Mouse (Mus musculus) lung, embryonic 16.5 days (tissue): ENCODE measurements around the gene Reg4. TPM values are rescaled to one million over a fixed set of nuclear protein-coding genes. Genes with fewer than 3 reads are reported as not detected.

Experiments used
- ATAC-seq: fragments of 200-750 bp; cut with Nextera tagmentation; 2 replicates; pipeline ENCODE4 v1.8.0; 2017; ENCODE audit warnings: low read depth, mild to moderate bottlenecking, moderate library complexity
- H3K27ac ChIP-seq: fragments of 300-500 bp; sonication (generic); 2 replicates; pipeline ENCODE4 v1.5.1; 2014; ENCODE audit warnings: mild to moderate bottlenecking, control low read depth, low read length
- H3K27me3 ChIP-seq: fragments of 300-500 bp; sonication (generic); 2 replicates; pipeline ENCODE4 v1.6.1; 2014; ENCODE audit warnings: low read depth, low read length, mixed read lengths; ENCODE audit not compliant: control insufficient read depth, insufficient read depth
- H3K36me3 ChIP-seq: fragments of 300-500 bp; sonication (generic); 2 replicates; pipeline ENCODE4 v1.6.1; 2014; ENCODE audit warnings: low read length; ENCODE audit not compliant: control insufficient read depth, insufficient read depth
- H3K4me1 ChIP-seq: fragments of 300-500 bp; sonication (generic); replicated peaks from 2 replicates; pipeline ENCODE4 v1.6.1; 2014; ENCODE audit warnings: low read length, mixed read lengths; ENCODE audit not compliant: control insufficient read depth, insufficient read depth
- H3K4me2 ChIP-seq: fragments of 300-500 bp; sonication (generic); 2 replicates; pipeline ENCODE4 v1.6.1; 2014; ENCODE audit warnings: low read depth, low read length, control low read depth
- H3K4me3 ChIP-seq: fragments of 300-500 bp; sonication (generic); 2 replicates; pipeline ENCODE4 v1.5.1; 2014; ENCODE audit warnings: mild to moderate bottlenecking, low read length, control low read depth
- H3K9ac ChIP-seq: fragments of 300-500 bp; sonication (generic); 2 replicates; pipeline ENCODE4 v1.6.1; 2014; ENCODE audit warnings: low read length, control low read depth
- H3K9me3 ChIP-seq: fragments of 300-500 bp; sonication (generic); 2 replicates; pipeline ENCODE4 v1.6.1; 2016; ENCODE audit warnings: low read length; ENCODE audit not compliant: control insufficient read depth
- WGBS: fragments of 180-500 bp; shearing (Covaris S2); extraction: QIAGEN DNeasy Blood & Tissue Kit; methylation state at CpG from one replicate; pipeline ENCODE4 v1.1.7; 2014; 5-methylcytosine and 5-hydroxymethylcytosine counted together
- polyA plus RNA-seq: library from polyadenylated mRNA; unstranded; fragments of >200 nt; fragmentation: Nextera tagmentation; extraction: Ambion mirVana; gene quantifications from 2 replicates; pipeline ENCODE4 v1.2.1, GENCODE M21; 2015

Gene Reg4
- polyA plus RNA-seq, 1 experiment from 2014 or later = not detected

DNA sequence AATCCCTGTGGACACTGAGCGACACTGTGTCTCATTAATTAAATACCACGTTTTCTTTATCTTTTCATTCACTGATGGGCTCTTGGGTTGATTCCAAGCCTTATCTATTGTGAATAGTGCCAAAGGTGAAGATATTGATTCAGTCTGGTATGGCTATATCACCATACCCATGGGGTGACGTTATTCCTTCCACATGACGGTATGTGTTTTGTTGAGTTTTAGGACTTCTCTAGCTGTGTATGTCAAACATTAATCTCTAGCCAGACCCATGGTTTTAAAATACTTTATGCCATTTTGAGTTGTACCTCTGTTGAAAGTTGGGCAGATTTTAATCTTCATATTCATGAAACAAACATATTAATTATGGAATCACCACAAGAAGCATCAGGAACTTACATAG lies 12.8 kb upstream of the Reg4 start:
- H3K4me2 ChIP-seq = no peak overlapping the region
- WGBS = 74% methylated on average over 4 of the region's 4 CpGs
- H3K4me3 ChIP-seq = no peak overlapping the region
- H3K27me3 ChIP-seq = no peaks in the 10 kb centered on the region
- H3K9ac ChIP-seq = no peak overlapping the region
- H3K27ac ChIP-seq = no peak overlapping the region
- no peak for ATAC-seq
- no peaks in the 10 kb centered on the region for H3K36me3 ChIP-seq
- H3K9me3 ChIP-seq = no peaks in the 10 kb centered on the region
- H3K4me1 ChIP-seq = no peaks in the 10 kb centered on the region

DNA sequence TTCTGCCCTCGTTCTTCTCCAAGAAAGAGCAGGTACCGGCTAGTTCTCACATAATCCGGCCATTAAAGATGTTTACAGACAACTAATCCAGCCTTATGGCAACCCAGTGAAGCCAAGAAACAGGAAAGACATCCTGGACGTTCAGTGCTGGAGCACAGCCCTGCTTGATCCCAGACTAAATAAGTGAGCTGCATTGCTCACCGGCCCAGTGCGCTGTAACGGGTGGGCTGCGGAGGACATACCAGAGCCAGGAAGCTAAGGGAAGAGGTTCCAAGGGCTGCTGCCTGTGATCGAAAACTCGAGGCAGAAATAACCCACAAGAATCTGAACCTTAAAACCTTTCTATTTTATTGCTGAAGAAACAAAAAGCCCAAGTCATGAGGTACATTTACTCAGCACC lies 11.1 kb upstream of the Reg4 start:
- Histone ChIP-seq H3K27me3 (no peaks in the 10 kb centered on the region), H3K27ac (no peak overlapping the region), H3K4me2 (no peak overlapping the region), H3K36me3 (no peaks in the 10 kb centered on the region), H3K9me3 (no peaks in the 10 kb centered on the region), H3K4me1 (no peaks in the 10 kb centered on the region), H3K9ac (no peak overlapping the region), H3K4me3 (no peak overlapping the region)
- no peak for ATAC-seq
- WGBS = 49% methylated on average over 10 of the region's 10 CpGs

DNA sequence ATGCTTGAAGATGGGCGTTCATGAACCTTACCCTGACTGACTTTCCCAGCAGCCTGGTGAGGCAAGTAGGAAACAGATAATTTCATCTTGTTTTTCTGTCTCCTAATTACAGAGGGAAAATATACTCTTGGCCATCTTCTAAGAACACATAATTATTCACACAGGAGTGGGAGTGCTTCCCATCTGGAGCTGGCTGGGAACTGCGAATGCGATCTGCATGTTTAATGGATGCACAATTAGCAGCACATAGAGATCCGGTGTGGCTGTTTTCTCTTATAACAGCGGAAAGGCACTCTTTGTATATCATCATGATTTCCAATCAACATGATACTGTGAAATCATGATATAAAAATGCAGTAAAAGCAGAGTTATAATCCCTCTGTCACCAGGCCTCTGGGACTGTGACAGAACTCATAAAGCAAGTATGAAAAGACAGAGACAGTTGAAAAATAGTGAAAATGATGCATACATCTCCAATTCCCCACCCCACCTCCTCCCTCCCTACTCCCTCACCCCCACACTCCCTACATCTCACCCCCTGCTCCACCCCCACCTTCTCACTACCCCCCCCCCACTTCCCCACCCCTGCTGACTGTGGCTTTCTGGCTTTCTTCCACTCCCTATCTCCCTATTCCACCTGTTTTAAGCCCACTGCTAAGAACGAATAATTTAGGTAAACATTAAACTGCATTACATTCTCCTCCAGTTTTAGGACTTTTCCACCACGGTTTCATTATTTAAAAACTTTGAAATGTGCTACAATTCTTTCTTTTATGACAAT lies 10.5 kb upstream of the Reg4 start:
- no peaks in the 10 kb centered on the region for H3K36me3 ChIP-seq
- no peaks in the 10 kb centered on the region for H3K4me1 ChIP-seq
- no peak overlapping the region for H3K4me2 ChIP-seq
- 60% methylated on average over 7 of the region's 7 CpGs for WGBS
- H3K9ac ChIP-seq = no peak overlapping the region
- no peak overlapping the region for H3K27ac ChIP-seq
- no peak overlapping the region for H3K4me3 ChIP-seq
- ATAC-seq = no peak
- no peaks in the 10 kb centered on the region for H3K9me3 ChIP-seq
- H3K27me3 ChIP-seq = no peaks in the 10 kb centered on the region

DNA sequence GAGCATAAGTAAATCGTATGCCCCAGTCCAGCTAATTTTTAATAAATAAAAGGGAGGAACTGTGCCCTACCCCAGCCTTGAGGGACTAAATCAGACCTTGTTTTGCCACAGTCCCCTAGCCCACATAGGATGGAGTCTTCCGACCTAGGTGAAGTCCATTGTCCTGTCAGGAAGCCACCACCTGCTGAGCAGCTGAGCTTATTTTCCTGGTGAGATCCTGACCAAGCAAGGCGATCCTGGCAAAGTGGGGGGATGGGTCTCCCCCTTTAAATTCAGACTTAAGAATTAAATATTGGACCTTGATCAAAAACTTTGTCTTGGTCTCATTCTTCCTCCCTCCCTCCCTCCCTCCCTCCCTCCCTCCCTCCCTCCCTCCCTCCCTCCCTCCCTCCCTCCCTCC lies 5.7 kb upstream of the Reg4 start:
- Histone ChIP-seq H3K4me1 (no peaks in the 10 kb centered on the region), H3K4me3 (no peak overlapping the region), H3K9ac (no peak overlapping the region), H3K36me3 (no peaks in the 10 kb centered on the region), H3K4me2 (no peak overlapping the region), H3K27me3 (no peaks in the 10 kb centered on the region), H3K27ac (no peak overlapping the region), H3K9me3 (no peaks in the 10 kb centered on the region)
- WGBS = 68% methylated on average over 3 of the region's 3 CpGs
- ATAC-seq = no peak

DNA sequence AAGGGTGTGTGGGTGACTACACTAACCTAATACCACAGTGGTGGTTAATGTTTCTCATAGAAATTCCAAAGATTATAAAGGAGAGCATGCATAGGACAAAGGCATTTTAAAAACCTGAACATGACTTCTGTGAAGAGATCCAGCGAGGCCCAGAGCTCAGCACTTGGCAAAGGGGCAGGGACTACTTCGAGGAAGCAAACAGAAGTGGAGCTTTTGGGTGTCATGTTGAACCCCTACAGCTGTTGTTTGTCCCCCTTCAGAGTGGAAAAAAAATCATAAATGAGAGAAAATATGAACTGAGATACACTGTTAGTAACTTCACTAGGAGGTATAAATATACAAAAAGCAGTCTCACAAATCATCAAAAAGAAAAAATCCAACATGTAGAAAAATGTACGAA lies 1.3 kb downstream of the Reg4 start:
- Histone ChIP-seq H3K4me2 (no peak overlapping the region), H3K36me3 (no peaks in the 10 kb centered on the region), H3K27me3 (no peaks in the 10 kb centered on the region), H3K4me1 (peaks cover 3% of the 10 kb centered on the region; the same call in 1 of the 2 replicates), H3K9ac (no peak overlapping the region), H3K9me3 (no peaks in the 10 kb centered on the region), H3K4me3 (no peak overlapping the region), H3K27ac (no peak overlapping the region)
- ATAC-seq = no peak
- 32% methylated on average over 3 of the region's 3 CpGs for WGBS

DNA sequence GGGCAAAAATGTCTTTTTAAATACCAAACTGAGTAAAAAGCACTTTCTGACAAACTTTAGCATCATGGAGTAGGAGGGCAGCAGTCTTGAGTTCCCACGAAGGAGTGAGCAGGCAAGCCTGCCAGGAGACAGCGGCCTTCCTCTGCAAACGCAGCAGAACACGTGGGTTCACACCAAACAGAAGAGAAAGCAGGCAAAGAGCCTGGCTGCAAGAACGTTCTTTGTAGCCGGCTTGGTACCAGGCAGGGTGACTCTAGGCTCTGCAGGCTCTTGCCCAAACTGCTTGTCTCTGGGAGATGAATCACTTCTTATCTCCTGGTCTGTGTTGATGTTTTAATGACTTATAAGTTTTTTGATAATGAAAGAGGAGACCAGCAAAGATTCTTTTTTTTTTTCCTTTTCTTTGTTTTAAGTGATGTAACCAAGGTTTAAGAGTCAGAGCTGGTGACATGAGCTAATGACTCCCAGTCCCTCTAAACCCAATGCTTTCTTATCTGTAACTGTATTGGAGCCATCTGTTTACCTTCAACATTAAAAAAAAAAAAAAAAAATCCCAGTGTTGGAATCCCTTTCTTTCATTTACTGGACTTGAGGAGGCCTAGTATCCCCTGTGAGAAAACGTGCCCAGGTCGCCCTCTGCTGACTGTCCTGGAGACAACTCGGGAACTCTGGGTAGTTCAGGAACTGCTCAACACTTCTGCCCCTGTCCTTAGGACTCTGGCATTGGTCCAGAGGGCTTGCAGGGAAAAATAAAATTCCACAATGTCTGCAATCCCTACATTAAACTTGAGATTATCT lies 2.0 kb downstream of the Reg4 start:
- Histone ChIP-seq H3K4me2 (no peak overlapping the region), H3K9me3 (no peaks in the 10 kb centered on the region), H3K4me1 (peaks cover 3% of the 10 kb centered on the region; the same call in 1 of the 2 replicates), H3K36me3 (no peaks in the 10 kb centered on the region), H3K27me3 (no peaks in the 10 kb centered on the region), H3K9ac (no peak overlapping the region), H3K27ac (no peak overlapping the region; the same call in 1 of the 2 replicates), H3K4me3 (no peak overlapping the region)
- ATAC-seq = peak; percentile 78; the same call in 1 of the 2 replicates
- 3% methylated on average over 9 of the region's 9 CpGs for WGBS

DNA sequence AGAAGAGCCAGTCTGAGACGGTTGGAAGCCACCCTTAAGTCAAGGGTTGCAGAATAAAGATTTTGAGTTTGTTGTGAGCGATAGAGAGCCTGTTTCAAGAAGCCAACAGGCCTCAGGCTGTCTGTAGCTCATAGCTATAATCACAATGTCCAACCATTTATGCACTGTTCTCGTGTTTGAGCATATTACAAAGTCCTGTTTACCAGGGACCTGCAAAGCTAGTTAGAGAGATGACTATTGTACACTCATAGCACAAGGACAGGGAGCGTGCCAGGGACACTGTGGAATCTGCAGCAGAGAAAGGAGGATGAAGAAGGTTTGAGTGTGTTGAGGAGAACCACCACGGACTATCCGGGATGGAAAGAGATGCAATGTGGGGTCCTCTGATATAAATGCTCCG lies 3.0 kb downstream of the Reg4 start:
- H3K36me3 ChIP-seq = no peaks in the 10 kb centered on the region
- H3K27ac ChIP-seq = no peak overlapping the region

DNA sequence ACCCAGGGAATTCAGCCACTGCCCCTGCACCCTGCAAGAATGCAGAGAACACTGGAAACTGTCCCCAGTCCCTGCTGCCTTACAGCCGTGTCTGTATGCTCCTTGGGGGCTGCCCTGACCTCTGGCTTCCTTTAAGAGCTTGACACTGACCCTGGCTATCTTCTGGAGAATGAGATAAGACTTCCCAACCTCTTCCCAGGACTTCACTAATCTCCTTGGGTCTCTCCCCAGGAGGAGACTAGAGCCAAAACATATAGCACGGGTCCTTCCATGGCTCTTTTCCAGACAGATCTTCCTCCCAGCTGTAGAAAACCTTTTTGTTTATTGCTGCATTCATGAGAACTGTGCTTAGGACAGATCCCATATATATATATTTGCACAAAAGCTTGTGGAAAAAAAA lies 3.8 kb downstream of the Reg4 start:
- ATAC-seq = no peak
- H3K27ac ChIP-seq = no peak overlapping the region

More for the DNA sequence above, 3.0 kb downstream of the Reg4 start:
- Histone ChIP-seq H3K9ac (no peak overlapping the region), H3K4me1 (peaks cover 3% of the 10 kb centered on the region; the same call in 1 of the 2 replicates), H3K9me3 (no peaks in the 10 kb centered on the region), H3K27me3 (no peaks in the 10 kb centered on the region), H3K4me3 (no peak overlapping the region), H3K4me2 (no peak overlapping the region)
- 84% methylated on average over 7 of the region's 7 CpGs for WGBS
- no peak for ATAC-seq

DNA sequence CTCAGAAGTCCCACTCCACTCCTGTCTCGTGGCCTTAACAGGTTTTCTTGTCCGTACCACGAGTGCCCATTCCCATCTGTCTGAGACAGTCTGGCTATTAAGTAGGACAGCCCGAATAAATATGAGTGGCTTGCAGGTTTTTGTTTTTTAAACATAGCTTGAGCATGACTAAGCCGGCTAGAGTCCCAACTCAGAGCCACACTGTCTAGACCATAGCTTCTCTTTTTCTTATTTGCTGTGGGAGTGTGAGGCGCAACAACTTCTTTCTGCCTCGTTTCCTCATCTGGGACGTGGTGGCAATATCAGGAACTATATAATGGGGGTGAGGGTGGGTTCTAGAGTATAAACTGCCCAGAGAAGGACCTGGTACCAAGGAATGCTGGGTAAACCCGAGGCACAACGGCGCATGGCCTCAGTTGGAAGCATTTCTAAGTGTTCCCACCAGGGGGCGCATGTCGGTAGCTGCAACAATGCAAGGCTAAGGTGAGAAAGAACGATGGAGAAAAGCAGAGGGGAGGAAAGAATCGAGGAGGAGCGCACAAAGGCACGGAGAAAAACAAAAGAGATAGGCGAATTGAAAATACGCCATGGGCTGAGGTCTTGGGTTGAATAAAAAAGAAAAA lies 5.1 kb downstream of the Reg4 start:
- Histone ChIP-seq H3K27me3 (no peaks in the 10 kb centered on the region), H3K4me2 (no peak overlapping the region), H3K27ac (no peak overlapping the region), H3K36me3 (no peaks in the 10 kb centered on the region), H3K4me1 (peaks cover 3% of the 10 kb centered on the region; the same call in 1 of the 2 replicates), H3K9ac (no peak overlapping the region), H3K9me3 (no peaks in the 10 kb centered on the region), H3K4me3 (no peak overlapping the region)
- 32% methylated on average over 19 of the region's 19 CpGs for WGBS
- ATAC-seq = 0 out of 2 replicates have a peak, but pooled peaks have one; percentile 19

More for the DNA sequence above, 3.8 kb downstream of the Reg4 start:
- Histone ChIP-seq H3K36me3 (no peaks in the 10 kb centered on the region), H3K27me3 (no peaks in the 10 kb centered on the region), H3K4me1 (peaks cover 3% of the 10 kb centered on the region; the same call in 1 of the 2 replicates), H3K9ac (no peak overlapping the region), H3K9me3 (no peaks in the 10 kb centered on the region), H3K4me2 (no peak overlapping the region), H3K4me3 (no peak overlapping the region)
- WGBS = 29% methylated on average over 2 of the region's 2 CpGs
